Mouse (Mus musculus): ENCODE measurements at regions not wholly inside any gene's neighbourhood (a gene's known extent, or its start where the extent isn't known, plus 50 kb on each side); places are given as distances from the start of the nearest gene placed in this dataset.

DNA sequence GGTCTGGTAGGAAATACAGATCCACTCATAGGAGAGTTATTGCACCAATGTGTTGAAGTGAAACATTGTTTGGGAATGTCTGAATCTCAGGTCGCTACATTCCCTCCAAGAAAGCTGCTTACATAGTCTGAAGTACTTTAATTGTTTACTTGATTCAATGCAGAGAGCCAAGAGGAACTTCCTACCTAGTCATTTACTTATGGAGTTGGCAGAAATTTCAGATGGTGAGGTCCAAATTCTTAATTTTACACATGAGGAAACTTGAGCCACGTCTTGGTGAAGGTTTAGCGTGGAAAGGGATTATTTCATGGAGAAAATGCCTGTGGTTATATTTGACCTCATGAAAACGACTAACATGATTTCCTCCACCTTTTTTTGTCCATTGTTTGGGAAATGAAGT, 131.5 kb downstream of the Otol1 start:
- Histone ChIP-seq H3K9me3 (replicated peaks) (no peaks in the 10 kb centered on the region), H3K36me3 (no peaks in the 10 kb centered on the region), H3K9ac (no peak overlapping the region), H3K4me3 (no peak overlapping the region), H3K27ac (ENCODE audit: poor library complexity, severe bottlenecking) (no peak overlapping the region), H3K27me3 (replicated peaks) (no peaks in the 10 kb centered on the region), H3K4me1 (replicated peaks) (no peaks in the 10 kb centered on the region), H3K4me2 (no peak overlapping the region)
- ATAC-seq (ENCODE audit: insufficient number of reproducible peaks, low FRiP score), result no peak
- 74% methylated on average over 4 of the region's 4 CpGs for WGBS

GRCm38 (mm10) chr3:70145728-70146127, 138.3 kb downstream of the Otol1 start:
- H3K36me3 ChIP-seq, result no peaks in the 10 kb centered on the region
- no peak overlapping the region for H3K27ac ChIP-seq (ENCODE audit: poor library complexity, severe bottlenecking)
- H3K4me1 ChIP-seq (replicated peaks), result no peaks in the 10 kb centered on the region
- no peak for ATAC-seq (ENCODE audit: insufficient number of reproducible peaks, low FRiP score)
- H3K27me3 ChIP-seq (replicated peaks), result no peaks in the 10 kb centered on the region
- 78% methylated on average over 1 of the region's 1 CpGs for WGBS
- H3K9me3 ChIP-seq (replicated peaks), result no peaks in the 10 kb centered on the region
- no peak overlapping the region for H3K4me3 ChIP-seq
- H3K4me2 ChIP-seq, result no peak overlapping the region
- no peak overlapping the region for H3K9ac ChIP-seq

GRCm38 (mm10) chr3:70151156-70151555, 143.7 kb downstream of the Otol1 start:
- Histone ChIP-seq H3K4me3 (no peak overlapping the region), H3K4me1 (replicated peaks) (no peaks in the 10 kb centered on the region), H3K27me3 (replicated peaks) (no peaks in the 10 kb centered on the region), H3K9ac (no peak overlapping the region), H3K9me3 (replicated peaks) (no peaks in the 10 kb centered on the region), H3K4me2 (no peak overlapping the region), H3K36me3 (no peaks in the 10 kb centered on the region), H3K27ac (ENCODE audit: poor library complexity, severe bottlenecking) (no peak overlapping the region)
- ATAC-seq (ENCODE audit: insufficient number of reproducible peaks, low FRiP score), result no peak
- 58% methylated on average over 5 of the region's 5 CpGs for WGBS

DNA sequence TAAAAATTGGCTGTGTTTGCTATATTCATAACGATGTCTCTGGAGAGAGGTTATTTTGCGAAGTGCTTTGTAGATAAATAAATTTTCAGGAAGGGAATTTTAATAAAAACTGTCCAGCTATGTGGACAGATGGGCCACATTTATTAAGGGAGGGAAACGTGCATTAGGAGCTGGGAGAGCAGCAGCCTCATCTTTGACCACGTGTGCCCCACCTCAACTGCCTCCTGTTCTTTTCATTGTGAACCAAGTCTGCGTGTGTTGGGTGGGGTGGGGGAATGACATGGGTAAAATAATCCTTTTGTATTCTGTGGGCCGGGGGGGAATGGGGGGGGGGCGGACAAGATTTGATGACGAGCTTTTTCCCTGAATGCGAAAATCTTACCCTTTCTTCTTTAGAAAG, 152.6 kb downstream of the Otol1 start:
- no peak overlapping the region for H3K27ac ChIP-seq (ENCODE audit: poor library complexity, severe bottlenecking)
- 81% methylated on average over 9 of the region's 9 CpGs for WGBS

GRCm38 (mm10) chr3:70171667-70172066, 164.3 kb downstream of the Otol1 start:
- Histone ChIP-seq H3K9me3 (replicated peaks) (no peaks in the 10 kb centered on the region), H3K27ac (ENCODE audit: poor library complexity, severe bottlenecking) (no peak overlapping the region), H3K27me3 (replicated peaks) (no peaks in the 10 kb centered on the region), H3K36me3 (no peaks in the 10 kb centered on the region), H3K4me2 (no peak overlapping the region), H3K4me3 (no peak overlapping the region), H3K4me1 (replicated peaks) (no peaks in the 10 kb centered on the region), H3K9ac (no peak overlapping the region)
- WGBS, result 46% methylated on average over 4 of the region's 4 CpGs
- ATAC-seq (ENCODE audit: insufficient number of reproducible peaks, low FRiP score), result no peak

More for the DNA sequence above, 152.6 kb downstream of the Otol1 start:
- H3K9ac ChIP-seq, result no peak overlapping the region
- ATAC-seq (ENCODE audit: insufficient number of reproducible peaks, low FRiP score), result no peak
- no peaks in the 10 kb centered on the region for H3K4me1 ChIP-seq (replicated peaks)
- H3K36me3 ChIP-seq, result no peaks in the 10 kb centered on the region
- H3K4me2 ChIP-seq, result no peak overlapping the region
- no peaks in the 10 kb centered on the region for H3K27me3 ChIP-seq (replicated peaks)
- H3K9me3 ChIP-seq (replicated peaks), result no peaks in the 10 kb centered on the region
- no peak overlapping the region for H3K4me3 ChIP-seq

- H3K27ac ChIP-seq (ENCODE audit: poor library complexity, severe bottlenecking), result no peak overlapping the region
- no peak overlapping the region for H3K4me2 ChIP-seq
- H3K36me3 ChIP-seq, result no peaks in the 10 kb centered on the region
- WGBS, result 64% methylated on average over 1 of the region's 1 CpGs
- H3K4me3 ChIP-seq, result no peak overlapping the region
- no peaks in the 10 kb centered on the region for H3K27me3 ChIP-seq (replicated peaks)
- no peaks in the 10 kb centered on the region for H3K4me1 ChIP-seq (replicated peaks)
- ATAC-seq (ENCODE audit: insufficient number of reproducible peaks, low FRiP score), result no peak
- H3K9ac ChIP-seq, result no peak overlapping the region
- H3K9me3 ChIP-seq (replicated peaks), result no peaks in the 10 kb centered on the region
Observed at GRCm38 (mm10) chr3:70176391-70176790, 169.0 kb downstream of the Otol1 start.

GRCm38 (mm10) chr3:70181611-70182010, 174.2 kb downstream of the Otol1 start:
- H3K36me3 ChIP-seq, result no peaks in the 10 kb centered on the region
- no peaks in the 10 kb centered on the region for H3K27me3 ChIP-seq (replicated peaks)
- H3K4me2 ChIP-seq, result no peak overlapping the region
- WGBS, result 58% methylated on average over 3 of the region's 3 CpGs
- H3K4me1 ChIP-seq (replicated peaks), result no peaks in the 10 kb centered on the region
- H3K9me3 ChIP-seq (replicated peaks), result no peaks in the 10 kb centered on the region
- H3K9ac ChIP-seq, result no peak overlapping the region
- no peak overlapping the region for H3K27ac ChIP-seq (ENCODE audit: poor library complexity, severe bottlenecking)
- no peak for ATAC-seq (ENCODE audit: insufficient number of reproducible peaks, low FRiP score)
- no peak overlapping the region for H3K4me3 ChIP-seq

DNA sequence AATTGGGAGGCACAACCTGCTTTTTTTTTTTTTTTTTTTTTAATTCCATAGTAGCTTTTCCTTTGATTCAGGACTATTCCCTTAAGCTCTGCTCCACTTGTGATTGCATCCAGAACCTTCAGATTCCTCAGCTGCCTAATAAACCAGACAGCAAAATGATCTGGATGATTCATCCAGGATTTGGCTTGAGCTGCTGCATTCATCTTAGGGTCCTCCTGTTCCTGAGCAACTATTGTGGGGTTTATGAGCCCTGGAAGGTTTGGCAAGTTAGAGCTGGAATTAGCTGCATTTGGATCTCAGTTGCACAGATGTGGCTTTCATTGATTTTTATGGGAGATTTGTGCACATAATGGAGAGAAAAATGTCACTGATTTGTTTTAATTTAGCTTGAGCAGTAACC, 183.3 kb downstream of the Otol1 start:
- Histone ChIP-seq H3K9me3 (replicated peaks) (no peaks in the 10 kb centered on the region), H3K36me3 (no peaks in the 10 kb centered on the region), H3K27ac (ENCODE audit: poor library complexity, severe bottlenecking) (no peak overlapping the region), H3K4me2 (no peak overlapping the region), H3K4me1 (replicated peaks) (no peaks in the 10 kb centered on the region), H3K4me3 (no peak overlapping the region), H3K27me3 (replicated peaks) (no peaks in the 10 kb centered on the region), H3K9ac (no peak overlapping the region)
- ATAC-seq (ENCODE audit: insufficient number of reproducible peaks, low FRiP score), result no peak

GRCm38 (mm10) chr3:70196671-70197070, 189.3 kb downstream of the Otol1 start:
- Histone ChIP-seq H3K4me3 (no peak overlapping the region), H3K9ac (no peak overlapping the region), H3K27ac (ENCODE audit: poor library complexity, severe bottlenecking) (no peak overlapping the region), H3K36me3 (no peaks in the 10 kb centered on the region), H3K4me1 (replicated peaks) (no peaks in the 10 kb centered on the region), H3K4me2 (no peak overlapping the region), H3K27me3 (replicated peaks) (no peaks in the 10 kb centered on the region), H3K9me3 (replicated peaks) (no peaks in the 10 kb centered on the region)
- no peak for ATAC-seq (ENCODE audit: insufficient number of reproducible peaks, low FRiP score)
- WGBS, result 87% methylated on average over 3 of the region's 3 CpGs

DNA sequence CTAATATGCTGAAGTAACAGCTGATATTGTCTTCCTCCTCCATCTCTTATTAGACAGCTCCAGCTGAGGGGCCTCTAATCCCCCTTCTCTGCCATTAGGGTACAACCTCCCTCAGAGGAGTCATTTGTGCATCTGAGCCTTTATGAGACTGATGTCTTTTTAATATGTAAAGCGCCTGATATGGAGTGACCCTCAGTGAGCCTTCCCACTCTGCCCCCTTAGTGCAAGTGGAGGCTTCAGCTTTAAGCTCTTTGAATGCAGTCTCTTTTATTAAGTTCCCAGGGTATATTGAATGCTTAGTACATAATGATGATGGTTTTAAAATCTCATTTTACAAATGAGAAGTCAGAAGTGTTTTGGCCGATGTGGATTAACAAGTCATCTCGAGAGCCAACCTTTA, 191.5 kb downstream of the Otol1 start:
- H3K9ac ChIP-seq, result no peak overlapping the region
- 77% methylated on average over 3 of the region's 3 CpGs for WGBS
- H3K4me3 ChIP-seq, result no peak overlapping the region
- no peaks in the 10 kb centered on the region for H3K36me3 ChIP-seq
- H3K27ac ChIP-seq (ENCODE audit: poor library complexity, severe bottlenecking), result no peak overlapping the region
- no peaks in the 10 kb centered on the region for H3K9me3 ChIP-seq (replicated peaks)
- no peak for ATAC-seq (ENCODE audit: insufficient number of reproducible peaks, low FRiP score)
- no peaks in the 10 kb centered on the region for H3K4me1 ChIP-seq (replicated peaks)
- no peaks in the 10 kb centered on the region for H3K27me3 ChIP-seq (replicated peaks)
- no peak overlapping the region for H3K4me2 ChIP-seq

DNA sequence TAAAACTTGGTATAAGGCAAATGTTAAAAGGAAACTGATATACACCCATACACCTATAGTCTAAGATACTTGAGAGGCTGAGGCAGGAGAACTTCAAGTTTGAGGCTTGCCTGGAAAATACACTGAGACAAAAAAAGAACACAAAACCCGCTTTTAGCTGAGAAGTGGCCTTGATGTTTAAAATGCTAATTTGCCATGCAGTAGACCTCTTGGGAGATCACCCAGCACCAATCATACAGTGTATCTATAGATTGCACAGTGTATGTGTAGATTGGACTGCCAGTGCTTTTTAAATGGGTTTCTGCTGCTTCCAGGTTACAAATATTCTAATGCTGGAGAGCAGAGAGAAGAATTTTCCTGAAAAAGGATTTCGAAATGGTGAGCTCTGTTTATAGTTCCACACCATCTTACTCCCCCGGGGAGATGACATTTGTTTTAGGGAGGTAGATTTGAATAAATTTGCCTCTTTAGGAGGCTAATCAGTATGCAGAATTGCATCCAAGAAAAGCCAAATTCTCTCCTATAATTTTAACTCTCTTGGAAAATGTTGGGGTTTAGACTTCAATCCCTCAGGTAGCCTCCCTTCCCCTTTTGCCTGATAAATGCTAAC, 194.0 kb downstream of the Otol1 start:
- Histone ChIP-seq H3K27me3 (replicated peaks) (no peaks in the 10 kb centered on the region), H3K4me1 (replicated peaks) (no peaks in the 10 kb centered on the region), H3K27ac (ENCODE audit: poor library complexity, severe bottlenecking) (no peak overlapping the region), H3K4me3 (no peak overlapping the region), H3K9ac (no peak overlapping the region), H3K9me3 (replicated peaks) (no peaks in the 10 kb centered on the region), H3K4me2 (no peak overlapping the region), H3K36me3 (no peaks in the 10 kb centered on the region)
- ATAC-seq (ENCODE audit: insufficient number of reproducible peaks, low FRiP score), result no peak
- WGBS, result 71% methylated on average over 3 of the region's 3 CpGs

DNA sequence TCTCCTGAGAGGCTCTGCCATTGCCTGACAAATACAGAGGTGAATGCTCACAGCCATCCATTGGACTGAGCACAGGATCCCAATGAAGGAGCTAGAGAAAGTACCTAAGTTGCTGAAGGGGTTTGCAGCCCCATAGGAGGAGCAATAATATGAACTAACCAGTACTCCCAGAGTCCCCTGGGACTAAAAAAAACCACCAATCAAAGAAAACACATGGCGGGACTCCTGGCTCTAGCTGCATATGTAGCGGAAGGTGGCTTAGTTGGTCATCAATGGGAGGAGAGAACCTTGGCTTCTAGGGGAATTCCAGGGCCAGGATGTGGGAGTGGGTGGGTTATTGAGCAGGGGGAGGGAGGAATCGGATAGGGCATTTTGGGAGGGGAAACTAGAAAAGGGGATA, 207.8 kb downstream of the Otol1 start:
- no peak for ATAC-seq (ENCODE audit: insufficient number of reproducible peaks, low FRiP score)
- H3K4me1 ChIP-seq (replicated peaks), result no peaks in the 10 kb centered on the region
- 90% methylated on average over 3 of the region's 3 CpGs for WGBS
- H3K27me3 ChIP-seq (replicated peaks), result no peaks in the 10 kb centered on the region
- no peaks in the 10 kb centered on the region for H3K36me3 ChIP-seq
- H3K27ac ChIP-seq (ENCODE audit: poor library complexity, severe bottlenecking), result no peak overlapping the region
- no peak overlapping the region for H3K4me3 ChIP-seq
- no peak overlapping the region for H3K9ac ChIP-seq
- no peaks in the 10 kb centered on the region for H3K9me3 ChIP-seq (replicated peaks)
- no peak overlapping the region for H3K4me2 ChIP-seq

All from heart, embryonic 12.5 days (tissue).